Mouse (Mus musculus): ENCODE data around the gene Agl. TPM values are rescaled to one million over a fixed set of nuclear protein-coding genes. Genes with fewer than 3 reads are reported as not detected.

Agl gene
- total RNA-seq (2021), result 100 to 1,000 TPM; 189 to 193 TPM
- long read RNA-seq, experiment 1, full-length matches to known transcripts, result 17 of 40 reads
- long read RNA-seq, experiment 1, partial matches to known transcripts, result 12 of 40 reads
- long read RNA-seq, experiment 1, other reads (novel, unspliced or antisense), result 11 of 40 reads
- long read RNA-seq, experiment 2, full-length matches to known transcripts, result 9 of 24 reads
- long read RNA-seq, experiment 2, partial matches to known transcripts, result 3 of 24 reads
- long read RNA-seq, experiment 2, other reads (novel, unspliced or antisense), result 12 of 24 reads

DNA sequence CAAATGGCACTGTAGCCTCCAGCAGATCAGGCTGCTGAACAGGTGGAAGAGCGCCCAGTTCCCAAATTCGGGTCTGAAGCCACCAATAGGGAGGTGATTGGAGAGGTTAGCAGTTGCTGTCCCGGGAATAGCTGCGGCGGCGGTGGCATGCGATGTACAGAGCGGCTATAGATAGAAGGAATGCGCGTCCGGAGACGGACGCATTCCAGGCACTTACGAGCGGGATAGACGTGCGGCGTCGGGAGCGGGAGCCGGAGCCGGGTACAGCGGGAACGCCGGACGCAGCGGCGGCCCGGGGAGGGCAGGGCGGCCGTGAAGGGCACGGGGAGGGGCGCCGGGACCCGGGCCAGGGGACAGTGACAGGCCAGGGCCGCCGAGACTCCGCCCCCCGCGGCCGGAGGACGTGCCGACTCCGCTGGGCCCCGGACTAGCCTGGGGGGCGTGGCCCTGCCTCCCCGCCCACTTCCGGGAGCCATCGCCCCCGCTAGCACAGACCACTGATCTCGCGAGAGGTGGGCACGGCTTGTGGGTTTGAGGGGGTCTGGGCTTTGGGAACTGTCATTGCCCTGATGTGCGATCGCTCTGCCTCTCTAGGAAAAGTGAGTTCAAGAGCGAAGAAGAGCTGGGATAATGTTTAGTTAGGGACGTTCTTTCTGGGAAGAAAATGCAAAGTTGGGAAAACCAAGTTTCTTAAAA, at the start of gene Agl:
Gene Agl, minus strand, starts transcription at position 356 of the 696 bp plus-strand sequence.
- peak; percentile 96 to 97 for DNase-seq

DNA sequence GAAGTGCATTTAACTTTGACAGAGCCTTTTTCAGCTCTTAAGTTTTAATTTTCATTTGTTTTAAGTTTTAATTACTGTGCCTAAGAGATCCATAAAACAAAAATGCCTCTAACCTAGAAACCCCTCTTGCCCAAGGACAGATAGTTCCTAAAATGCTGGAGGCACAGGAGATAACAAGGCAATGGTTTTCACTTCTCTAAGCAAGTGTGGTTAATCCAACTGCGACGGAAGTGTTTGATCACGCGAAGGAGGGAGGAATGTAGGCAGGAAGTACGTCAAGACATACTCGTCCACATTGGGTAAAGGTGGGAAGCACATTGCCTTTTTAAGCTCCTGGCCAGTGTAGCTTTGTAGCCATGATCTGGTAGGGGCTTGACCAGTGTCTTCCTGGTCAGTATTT, 49.6 kb upstream of the Agl start:
- no peak for DNase-seq

DNA sequence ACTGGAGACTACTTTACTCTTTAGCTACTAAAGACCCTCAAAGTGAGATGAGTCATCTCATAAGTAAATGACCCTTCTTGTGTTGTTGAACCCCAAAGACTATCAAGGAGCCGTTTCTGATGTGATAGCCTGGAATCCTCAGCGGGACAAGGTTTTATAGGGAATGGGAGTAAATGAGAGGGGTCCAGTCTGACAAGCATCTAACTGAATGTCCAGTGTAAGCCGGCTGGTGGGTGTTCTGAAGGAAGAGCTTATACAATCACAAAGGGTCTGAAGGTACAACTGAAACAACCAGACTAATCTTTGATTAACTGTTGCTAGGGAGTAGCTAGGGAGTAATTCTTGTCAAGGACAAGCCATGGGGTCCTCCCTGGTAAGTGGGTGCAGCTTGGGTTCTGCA, 44.5 kb upstream of the Agl start:
- no peak for DNase-seq

DNA sequence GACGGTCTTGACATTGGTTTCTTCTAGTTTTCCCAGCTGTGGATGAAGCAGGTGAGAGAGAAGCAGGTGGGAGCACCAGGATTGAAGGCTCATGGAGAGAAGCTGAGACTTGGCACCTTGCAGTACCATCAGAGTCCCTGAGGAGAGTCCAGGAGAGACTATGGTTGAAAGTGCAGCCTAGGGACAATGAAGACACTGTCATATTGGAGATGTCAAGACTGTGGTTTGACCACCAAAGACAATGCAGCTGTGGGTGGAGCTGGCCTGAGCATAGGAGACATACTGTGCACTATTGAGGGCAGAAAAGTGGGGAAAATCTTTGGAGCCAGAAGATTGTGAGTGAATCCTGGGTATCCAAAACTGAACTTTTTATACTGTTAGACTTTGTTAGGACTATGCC, 42.4 kb upstream of the Agl start:
- DNase-seq, result no peak

DNA sequence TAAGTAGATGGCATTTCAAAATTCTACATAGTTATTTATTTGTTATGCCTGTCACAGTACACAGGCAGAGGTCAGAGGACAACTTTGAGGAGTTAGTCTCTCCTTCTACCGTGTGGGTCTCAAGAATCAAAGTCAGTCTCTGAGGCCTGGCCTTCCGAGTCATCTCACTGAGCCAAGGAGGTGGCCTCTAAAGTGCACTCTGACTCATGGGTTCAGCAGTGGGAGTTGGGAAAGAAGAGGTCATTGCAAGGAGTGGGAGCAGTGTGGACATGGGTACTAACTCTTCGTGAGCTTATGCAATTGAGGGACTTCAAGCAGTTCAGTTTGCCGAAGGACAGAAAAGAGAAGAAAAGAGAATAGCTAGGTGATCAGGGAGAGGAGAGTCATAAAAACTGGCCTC, 41.0 kb upstream of the Agl start:
- DNase-seq, result no peak

DNA sequence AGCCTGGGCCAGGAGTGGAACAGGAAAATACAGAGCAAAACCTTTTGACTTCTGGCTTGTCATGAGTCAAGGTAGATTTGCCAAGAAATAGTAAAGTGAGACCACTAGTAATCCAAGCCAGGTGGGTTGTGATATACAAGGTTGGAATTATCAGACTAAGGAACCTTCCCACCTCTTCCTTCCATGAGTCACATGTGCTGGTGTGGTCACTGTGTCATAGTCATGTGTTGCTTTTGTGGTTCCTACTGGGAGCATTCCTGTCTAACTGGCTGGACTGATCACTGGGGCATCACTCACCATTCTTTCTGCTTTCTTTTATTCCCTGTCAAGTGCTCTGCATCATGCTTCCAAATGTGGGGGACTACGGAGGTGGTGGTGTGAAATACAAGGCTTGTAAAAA, 40.1 kb upstream of the Agl start:
- no peak for DNase-seq

DNA sequence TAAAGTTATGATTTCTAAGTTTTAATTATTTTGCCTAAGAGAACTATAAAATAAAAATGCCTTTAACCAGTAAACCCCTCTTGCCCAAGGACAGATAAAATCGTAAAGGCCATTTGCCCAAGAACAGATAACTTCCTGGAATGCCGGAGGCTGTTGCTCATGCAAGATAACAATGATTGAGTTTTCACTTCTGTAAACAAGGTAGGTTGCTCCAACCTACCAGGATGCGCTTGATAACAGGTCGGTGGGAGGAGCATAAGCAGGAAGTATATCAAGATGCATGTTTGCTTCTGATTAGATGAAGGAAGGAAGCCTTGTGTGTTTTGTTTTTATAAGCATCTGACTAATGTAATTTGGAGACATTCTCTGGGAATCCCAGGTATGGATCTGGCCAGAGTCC, 38.1 kb upstream of the Agl start:
- DNase-seq, result no peak

DNA sequence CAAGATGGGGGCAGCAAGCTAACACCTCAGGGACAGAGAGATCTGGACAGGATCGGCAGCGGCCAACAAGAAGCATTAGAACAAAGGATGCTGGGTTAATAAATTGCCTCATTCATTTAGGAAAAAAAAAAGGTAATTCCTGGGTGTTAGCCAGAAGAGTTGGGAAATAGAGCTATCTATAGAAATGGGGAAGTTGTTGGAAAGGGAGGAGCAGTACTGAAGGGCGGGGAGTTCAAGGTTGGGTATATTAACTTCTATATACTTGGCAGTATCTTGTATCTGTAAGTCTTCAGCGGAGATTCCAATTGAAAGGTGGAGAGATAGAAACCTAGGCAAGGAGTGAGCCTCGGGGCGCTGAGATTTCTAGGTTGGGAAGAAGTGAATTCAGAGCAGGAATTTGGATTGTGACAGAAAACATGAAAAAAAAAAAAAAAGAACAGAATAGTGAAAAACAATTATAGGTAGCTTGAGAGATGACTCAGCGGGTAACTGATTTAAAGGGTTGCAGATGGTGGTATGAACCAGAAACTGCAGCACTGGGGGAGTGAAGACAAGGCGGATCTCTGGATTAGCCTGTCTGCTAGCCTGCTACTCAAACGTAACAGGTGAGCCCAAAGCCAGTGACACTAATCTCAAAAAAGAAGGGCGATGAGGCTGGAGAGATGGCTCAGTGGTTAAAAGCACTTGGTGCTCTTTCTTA, 37.1 kb upstream of the Agl start:
- DNase-seq, result no peak

DNA sequence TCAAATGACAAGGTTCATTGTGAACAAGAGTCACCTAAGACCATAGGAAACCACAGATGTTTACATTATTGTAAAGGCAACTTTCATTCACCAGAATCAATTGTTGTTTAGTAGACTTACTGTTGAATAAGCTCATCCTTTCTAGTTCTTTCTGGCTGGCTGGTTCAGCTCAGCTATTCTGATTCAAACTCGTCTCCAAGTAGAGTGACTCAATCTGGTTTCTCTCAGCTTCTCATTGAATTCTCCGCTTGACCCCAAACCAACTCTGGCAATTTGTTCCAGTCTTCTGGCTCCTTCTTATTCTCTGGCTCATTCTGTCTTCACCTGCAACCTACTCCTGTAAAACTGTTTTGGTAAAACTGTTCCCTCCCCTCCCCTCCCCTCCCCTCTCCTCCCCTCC, 33.3 kb upstream of the Agl start:
- DNase-seq, result no peak

DNA sequence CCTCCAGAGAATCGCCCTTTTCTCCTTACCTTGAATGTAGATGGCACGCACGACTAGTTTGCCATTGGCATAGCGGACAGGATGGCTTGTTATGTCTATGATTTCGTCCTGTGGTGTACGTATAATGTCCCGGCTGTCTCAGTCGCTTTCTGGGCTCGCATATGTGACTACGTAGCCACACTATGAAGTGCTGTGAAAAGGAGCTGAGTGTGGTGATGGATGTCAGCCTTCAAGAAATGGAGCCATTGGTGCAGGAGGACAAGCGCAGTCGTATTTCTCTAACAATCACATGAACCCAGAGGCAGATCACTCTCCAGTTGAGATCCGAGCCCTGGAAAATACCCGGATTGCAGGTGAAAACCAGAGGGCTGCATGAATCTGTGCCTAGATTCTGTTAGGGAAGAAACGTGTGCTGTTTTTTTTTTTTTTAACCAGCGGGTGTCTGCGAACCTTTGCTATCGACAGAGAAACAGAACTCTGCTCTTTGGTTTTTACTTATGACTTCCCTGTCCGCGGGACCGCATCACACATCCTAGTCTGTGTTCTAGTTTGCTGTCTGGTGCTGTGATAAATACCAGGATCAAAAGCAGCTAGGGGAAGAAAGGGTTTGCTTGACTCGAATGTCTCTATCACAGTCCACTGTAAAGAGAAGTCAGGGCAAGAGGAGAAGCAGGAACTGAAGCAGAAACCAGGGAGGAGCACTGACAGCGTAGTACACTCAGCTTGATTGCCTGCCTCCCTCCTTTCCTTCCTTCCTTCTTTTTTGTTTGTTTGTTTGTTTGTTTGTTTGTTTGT, 28.9 kb upstream of the Agl start:
- no peak for DNase-seq

DNA sequence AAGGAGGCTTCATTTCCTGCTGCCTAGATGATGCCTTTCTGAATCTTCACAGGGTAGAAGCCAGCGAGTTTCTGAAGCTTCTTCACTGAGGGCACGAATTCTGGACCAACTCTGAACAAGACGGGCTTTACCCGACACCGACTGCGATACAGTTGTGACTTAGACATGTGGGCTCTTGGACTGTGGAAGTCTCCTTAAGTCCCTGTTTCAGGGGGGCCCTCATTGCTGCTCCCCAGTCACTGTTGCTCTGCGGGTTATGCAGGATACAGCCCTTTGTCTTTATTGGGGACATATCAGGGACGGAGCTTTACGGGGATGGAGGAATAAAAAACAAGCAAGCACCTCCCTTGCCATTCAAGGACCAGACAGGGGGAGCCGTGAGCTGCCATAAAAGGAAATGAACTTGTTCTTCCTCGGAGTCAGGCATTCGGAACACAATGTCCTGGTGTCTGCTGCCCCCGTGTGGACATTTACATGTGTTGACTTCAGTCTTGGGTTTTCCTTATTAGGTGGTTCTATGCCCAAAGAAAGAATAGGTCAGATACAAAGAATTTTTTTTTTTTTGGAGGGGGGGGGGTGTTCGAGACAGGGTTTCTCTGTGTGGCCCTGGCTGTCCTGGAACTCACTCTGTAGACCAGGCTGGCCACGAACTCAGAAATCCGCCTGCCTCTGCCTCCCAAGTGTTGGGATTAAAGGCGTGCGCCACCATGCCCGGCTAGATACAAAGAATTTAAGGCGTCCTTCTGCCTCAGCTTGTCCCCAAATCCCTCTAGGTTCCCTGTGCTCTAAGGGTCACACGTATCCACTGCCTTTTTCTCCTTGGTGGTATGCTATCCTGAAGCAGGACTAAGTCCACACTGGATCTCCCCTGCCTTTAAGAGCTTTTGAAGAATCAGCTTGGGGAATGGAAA, 28.1 kb upstream of the Agl start:
- DNase-seq, result peak; percentile 87 to 93

DNA sequence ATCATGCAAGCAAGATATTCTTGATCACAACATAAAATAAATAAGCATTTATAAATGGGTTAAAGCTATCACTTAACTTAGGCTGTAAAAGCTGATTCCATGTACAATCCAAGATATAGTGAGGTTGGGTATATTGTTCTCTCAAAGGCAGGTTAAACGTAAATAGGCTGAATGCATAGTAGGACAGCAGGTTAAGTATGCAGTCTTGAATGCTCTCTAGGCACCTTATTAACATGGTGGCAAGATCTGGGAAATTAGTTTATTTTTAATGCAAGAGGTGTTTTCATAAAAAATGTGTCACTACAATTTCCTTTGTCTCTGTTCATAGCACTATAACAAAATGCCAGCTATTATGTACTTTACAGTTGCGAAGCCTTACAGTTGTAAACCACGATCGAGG, 27.4 kb upstream of the Agl start:
- DNase-seq, result no peak

DNA sequence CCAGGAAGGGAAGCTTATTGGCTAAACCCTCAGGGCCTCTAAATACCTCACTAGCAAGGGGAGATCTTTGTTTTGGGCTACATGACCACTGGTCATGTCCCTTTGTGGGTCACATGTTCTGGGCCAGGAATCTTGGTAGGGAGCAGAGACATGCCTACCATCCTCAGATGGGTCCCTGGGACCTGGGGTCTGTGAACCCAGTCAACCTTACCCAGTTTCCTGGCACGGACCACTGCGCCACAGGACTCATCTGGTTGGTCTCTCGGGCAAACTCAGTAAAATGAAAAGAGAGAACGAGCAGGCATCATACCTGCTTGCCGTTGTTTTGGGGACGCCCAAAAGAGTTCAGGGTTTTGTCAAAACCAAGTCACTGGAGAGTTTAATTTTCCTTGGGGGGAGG, 26.3 kb upstream of the Agl start:
- no peak for DNase-seq

DNA sequence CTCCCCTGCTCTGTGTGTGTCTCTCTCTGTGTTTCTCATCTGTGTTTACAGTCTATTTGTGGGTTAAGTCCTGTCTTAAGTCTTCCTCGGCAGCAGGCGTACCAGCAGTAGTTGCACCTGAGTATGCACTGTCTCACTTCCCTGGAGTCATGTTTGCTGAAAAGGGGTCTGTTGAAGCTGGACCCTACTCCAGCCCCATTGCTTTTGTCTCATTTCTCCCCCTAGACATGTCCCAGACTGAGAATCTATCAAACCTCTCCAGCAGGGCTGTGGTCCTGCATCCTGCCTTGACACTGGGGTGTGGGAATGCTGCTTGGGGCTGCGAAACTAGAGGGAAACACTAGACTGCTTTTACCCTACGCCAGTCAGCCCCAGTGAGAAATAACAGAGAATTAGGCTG, 25.5 kb upstream of the Agl start:
- DNase-seq, result no peak

DNA sequence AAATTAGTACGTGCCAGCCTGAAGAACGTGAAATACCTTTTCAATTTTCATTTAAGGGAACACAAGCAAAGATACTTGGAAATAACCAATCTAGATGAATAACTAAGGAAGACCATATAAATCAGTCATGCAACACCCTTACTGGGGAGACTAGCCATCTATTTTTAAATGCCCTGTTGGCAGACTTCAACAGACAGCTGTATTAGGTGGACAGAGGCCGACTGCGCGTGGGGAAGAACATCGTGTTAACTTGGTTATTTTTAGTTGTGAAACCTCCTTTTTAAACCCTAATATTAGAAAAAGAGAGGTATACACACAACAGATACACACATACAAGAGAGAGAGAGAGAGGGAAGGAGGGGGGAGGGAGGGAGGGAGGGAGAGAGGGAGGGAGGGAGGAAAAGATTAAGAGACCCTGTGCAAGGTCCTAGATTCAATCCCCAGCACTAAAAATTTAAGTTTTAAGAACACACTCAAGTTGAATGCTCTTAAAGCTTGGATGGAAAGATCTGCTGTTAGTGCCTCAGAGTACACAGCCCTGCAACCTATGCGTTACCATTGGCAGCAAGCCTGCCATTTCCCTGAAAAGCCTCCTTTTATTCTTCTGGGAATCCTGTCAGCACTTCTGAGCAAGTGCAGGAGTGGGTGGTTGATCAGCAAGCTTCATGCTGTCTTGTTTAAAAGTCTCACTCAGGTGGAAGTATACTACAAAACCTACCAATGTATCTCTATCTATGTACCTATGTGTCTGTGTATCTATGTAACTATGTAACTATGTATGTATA, 24.8 kb upstream of the Agl start:
- DNase-seq, result peak; percentile 51 to 64

DNA sequence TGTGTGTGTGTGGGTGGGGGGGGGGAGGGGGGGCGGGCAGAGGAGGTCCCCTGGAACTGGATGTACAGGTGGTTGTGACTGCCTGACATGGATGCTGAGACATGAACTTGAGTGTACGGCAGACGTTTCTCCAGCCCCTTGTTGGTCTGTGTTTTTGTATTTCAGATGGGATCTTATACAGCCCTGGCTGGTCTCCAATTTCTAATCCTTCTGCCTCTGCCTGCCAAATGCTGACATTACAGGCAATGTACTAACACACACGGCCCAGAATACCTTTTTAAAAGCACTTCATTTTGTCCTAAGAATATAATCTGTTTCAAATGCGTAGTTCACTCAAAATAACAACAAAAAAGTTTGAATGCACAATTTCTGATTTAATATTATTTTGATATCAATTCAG, 23.4 kb upstream of the Agl start:
- DNase-seq, result no peak

DNA sequence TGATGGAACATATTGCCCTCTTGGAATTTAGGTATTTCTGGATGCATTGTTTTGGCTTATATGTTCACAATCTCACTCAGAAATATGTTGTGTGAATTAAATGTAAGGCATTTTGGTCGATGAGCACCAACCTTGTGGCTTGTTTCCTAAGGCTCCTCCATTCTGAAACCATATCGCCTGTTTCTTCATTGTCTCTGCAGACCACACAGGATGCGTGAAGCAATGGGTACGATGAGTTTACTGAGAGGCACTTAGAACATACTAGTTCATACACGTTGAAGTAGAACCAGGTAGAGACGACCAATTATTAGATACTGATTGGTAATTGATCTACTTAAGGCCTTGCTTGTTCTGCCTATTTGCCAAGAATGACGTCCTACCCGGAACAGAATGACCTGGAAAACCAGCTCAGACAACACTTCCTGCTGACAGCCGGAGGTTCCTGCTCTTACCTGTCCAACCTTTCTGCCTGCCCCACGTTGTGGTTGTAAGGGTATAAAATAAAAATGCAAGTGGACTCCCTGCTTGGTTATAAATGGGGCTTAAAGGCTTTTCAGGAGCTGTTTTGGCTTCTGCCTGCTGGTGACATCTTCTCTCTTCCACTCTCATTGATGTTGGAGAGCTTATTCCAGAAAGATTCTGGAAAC, 21.4 kb upstream of the Agl start:
- DNase-seq, result no peak

DNA sequence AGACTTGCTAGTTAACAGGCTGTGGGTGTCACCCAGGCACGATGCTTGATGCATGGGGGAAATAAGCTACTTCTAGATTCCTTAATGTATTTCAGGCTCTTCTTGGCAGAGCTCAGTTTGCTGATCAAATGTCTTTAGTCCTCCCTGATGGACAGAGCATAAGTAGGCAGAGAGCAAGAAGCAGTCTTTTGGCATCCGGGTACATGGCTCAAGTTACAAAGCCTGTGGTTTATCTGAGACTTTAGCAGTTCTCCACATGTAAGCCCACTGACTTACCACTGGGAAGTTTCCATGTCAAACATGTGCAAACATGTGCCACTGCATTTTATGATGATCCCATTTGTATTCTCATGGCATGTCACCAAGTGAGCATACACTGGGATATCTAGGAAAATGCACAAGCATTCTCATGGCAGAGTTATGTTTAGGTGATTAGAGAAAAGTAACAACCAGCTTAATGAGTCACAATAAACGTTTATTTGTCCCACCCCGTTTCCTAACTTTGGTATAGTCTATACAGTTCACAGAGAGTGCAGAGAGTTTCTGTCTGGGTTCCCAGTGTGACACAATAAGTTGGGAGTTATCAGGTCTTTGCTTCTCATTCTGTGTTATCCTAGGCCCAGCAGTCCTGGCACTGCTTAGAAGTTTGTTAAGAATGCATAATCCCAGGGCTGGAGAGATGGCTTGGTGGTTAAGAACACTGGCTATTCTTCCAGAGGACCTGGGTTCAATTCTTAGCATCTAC, 18.7 kb upstream of the Agl start:
- no peak for DNase-seq

DNA sequence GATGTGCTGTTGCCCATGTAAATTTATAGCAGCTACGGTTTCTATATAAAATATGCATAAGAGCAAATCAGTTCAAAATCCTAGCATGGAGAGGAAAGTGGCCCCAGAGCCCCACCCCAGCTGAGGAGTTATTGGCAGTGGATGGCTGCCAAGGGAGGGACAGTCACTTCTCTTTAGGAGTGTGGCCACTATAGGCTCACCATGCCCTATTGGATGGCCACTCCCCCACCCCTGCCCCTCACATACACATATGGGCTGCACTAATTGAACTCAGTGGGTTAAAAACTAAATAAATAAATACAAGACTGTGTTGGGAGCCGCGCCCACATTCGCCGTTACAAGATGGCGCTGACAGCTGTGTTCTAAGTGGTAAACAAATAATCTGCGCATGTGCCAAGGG, 9.3 kb upstream of the Agl start:
- no peak for DNase-seq

Data from heart, adult 18-20 months (tissue).